Mouse (Mus musculus): Measurements from ENCODE around the gene Syngr3.

GRCm38 (mm10) chr17:24640581-24640980, 49.2 kb downstream of the Syngr3 start:
- TF ChIP-seq POLR2A (IDR thresholded peaks at IDR 0.05; ENCODE audit: control insufficient read depth, low read depth, low read length) (no peak), CTCF (IDR thresholded peaks at IDR 0.05; ENCODE audit: control insufficient read depth, insufficient read depth, insufficient replicate concordance, low read depth, low read length) (no peak)

Measured in testis, adult 2 months (tissue).